Mouse (Mus musculus): ENCODE results near the gene Atp13a5.

The Atp13a5 gene

GRCm38 (mm10) chr16:29205581-29205980 lies 173.0 kb downstream of the Atp13a5 start:
- no peak for DNase-seq (ENCODE audit: low read depth, low spot score)

DNA sequence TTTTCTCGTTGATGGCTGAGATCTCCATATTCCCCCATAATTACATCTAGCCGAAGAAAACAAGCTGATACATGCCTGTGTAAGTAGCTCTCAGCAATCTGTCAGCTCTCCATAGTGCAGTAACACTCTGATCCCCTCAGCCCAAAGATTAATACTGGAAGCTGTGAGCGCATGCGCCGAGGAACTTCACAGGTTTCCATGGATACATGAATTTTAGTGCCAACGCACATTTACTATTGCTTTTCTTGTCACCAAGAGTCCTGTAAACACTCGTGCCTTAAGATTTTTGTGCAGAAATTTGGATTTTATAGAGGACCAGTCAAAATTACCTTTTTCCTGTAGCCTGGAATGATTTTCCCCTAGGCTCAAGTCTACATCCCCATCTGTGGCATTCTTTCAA lies 173.7 kb downstream of the Atp13a5 start:
- DNase-seq (ENCODE audit: low read depth, low spot score), result no peak

DNA sequence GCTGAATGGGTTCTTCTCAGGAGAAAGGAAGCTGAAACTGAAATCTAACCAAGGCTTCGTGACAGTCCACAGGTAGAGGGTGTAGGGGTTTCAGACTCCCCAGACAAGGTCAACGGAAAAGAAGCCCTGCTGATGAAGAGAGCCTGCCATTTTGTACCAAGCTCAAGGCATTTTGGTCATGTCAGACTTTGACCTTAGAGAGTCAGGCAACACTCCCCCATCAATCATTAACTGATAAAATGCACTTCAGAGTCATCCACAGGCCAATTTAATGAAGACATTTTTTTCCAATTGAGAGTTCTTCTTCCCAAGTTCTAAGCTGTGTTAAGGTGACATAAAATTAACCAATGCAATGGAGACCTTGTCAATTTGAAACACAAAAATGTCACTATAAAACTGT lies 177.4 kb downstream of the Atp13a5 start:
- DNase-seq (ENCODE audit: low read depth, low spot score), result no peak

GRCm38 (mm10) chr16:29198461-29198860 lies 180.1 kb downstream of the Atp13a5 start:
- peak; percentile 72 for DNase-seq (ENCODE audit: low read depth, low spot score)

DNA sequence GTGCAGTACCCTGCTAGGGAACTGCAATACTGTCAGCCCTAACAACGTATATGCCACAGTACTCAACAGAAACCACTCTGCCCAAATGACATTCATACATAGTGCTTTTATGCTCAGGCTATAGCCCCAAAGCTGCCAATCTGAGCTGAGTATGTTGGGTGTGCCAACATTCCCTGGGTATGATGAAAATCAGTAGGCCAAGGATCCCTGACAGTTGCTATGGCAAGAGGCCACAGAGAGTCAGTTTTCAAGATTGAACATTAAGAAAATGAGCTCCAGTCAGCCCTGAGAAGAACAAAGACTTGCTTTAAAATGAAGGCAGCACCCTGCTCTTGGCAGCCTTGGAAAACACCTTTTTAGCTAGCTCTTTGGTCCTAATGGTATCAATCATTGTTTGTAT lies 183.4 kb downstream of the Atp13a5 start:
- DNase-seq (ENCODE audit: low read depth, low spot score), result no peak

- no peak for DNase-seq (ENCODE audit: low read depth, low spot score)
These were observed 184.6 kb downstream of the Atp13a5 start for GRCm38 (mm10) chr16:29193981-29194380.

- DNase-seq (ENCODE audit: low read depth, low spot score), result no peak
These were observed 185.6 kb downstream of the Atp13a5 start for GRCm38 (mm10) chr16:29192911-29193310.
